Mouse (Mus musculus): ENCODE results near the gene Tubb2a.

Tubb2a gene

DNA sequence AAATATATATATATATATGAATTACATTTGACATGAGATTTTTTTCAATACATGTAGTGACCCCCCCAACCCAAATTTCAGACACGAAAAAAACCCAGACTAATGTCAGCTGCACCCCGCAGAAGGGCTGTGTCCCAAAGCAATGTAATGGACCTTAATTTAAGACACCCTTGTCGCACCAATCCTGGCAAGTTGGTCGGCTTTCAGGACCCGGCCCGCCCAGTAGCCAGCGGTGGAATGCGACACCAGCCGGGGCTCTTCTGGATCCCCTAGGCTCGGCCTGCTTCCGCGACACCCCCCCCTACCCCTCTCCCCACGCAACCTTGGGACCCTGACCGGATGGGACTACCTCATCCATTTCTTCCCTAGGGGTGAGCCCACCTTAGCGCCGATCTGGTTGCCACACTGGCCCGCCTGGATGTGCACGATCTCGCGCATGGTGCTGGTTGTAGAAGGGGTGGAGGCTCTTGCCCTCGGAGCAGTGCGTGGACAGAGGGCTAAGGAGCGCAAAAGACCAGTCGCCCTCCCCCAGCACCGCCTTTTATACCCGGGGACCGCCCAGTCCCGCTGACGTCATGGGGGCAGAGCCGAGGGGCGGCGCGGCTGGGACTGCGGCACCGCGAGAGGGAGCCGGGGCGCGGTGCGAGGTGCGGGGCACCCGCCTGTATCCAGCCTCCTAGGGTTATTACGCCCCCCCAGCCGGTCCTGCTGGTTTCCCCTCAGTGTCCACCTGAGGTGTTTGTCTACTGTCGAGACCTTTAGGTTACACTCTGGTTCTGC, at the start of gene Tubb2a:
Gene Tubb2a, minus strand, starts transcription at position 516 of the 780 bp plus-strand sequence.
- DNase-seq (ENCODE audit: low spot score in 2 of 2): peak; percentile 78 to 88

DNA sequence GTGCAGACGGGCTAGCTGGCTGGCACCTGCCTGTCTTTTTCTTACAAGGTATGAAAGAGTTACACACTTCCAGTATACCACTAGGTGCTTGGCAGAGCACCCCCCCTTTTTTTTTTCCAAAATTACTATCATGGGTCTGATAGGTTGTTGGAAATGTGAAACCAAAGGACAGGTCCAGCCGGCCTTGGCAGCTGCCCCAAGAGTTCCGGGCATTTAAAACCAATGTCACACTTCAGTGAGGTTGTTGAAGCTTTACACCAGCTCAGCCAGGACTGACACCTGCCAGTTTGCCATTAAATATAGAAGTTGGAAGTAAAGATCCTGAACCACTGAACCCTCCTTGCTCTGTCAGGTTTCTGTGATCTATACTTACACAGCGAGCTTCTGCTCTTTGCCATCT, 47.9 kb upstream of the Tubb2a start:
- no peak for DNase-seq (ENCODE audit: low spot score in 2 of 2)

DNA sequence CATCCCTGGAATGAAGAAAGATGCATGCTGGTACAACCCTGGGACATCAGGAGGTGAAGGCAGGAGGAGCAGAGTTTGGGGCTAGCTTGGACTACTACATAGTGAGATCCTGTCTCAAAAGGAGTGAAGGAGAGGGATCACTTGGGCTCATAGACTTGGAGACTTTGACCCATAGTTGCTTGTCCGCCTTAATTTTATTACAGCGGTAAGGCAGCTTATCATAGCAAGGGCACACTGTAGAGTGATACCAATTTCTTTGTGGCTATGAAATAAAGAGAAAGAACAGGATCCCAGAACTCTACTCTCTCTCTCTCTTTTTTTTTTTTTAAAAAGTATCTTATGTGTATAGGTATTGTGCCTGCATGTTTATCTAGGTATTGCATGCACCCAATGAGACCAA, 42.7 kb upstream of the Tubb2a start:
- no peak for DNase-seq (ENCODE audit: low spot score in 2 of 2)

DNA sequence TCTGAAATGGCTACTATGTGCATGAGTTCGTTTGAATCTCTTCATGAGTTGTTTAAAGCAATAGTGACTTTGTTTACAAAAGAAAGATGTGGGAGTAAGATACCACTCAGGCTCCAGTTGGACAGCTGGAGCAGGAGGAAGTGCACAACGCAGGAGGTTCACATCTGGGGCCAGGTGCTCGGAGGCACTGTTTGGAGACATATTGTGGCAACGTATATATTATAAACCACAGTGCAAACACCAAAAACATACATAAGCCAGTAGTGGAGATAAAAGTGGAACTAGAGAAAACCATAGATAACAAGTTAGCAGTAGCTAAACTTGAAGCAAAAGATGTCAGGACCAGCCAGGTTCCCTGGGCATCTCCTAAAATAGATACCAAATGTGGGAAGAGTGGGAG, 41.6 kb upstream of the Tubb2a start:
- DNase-seq (ENCODE audit: low spot score in 2 of 2): no peak

DNA sequence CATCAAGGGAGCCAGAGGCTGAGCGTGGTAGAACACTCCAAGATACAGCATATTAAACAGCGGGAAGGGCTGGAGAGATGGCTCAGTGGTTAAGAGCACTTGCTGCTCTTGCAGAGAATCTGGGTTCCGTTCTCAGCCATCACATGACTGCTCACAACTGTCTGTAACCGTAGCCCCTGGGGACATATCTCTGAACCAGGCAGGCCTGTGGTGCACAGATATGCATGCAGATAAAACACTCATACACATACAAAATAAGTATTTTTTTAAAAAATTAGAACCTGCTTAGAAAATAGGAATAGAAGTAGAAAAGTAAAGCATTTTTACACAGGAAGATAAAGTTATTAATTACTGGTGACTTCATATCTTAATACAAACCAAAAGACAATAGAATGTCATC, 41.0 kb upstream of the Tubb2a start:
- no peak for DNase-seq (ENCODE audit: low spot score in 2 of 2)

DNA sequence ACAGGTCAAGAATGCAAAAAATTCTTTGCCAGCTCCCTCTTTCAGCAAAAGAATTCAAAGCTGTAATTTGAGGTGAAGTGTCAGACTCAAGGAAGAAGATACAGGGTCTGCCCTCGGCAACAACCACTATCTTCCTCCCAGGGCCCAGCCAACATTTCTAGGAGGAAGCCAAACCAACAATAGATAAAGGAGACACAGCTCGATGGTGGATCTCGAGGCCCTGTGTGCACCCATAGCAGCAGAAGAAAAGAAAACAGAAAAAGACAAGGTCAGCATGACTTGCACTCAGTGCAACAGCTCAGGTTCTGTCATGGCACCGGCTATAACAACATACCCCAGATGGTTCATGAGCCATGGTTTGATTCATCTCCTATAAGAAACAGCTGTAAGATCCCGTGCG, 38.7 kb upstream of the Tubb2a start:
- no peak for DNase-seq (ENCODE audit: low spot score in 2 of 2)

DNA sequence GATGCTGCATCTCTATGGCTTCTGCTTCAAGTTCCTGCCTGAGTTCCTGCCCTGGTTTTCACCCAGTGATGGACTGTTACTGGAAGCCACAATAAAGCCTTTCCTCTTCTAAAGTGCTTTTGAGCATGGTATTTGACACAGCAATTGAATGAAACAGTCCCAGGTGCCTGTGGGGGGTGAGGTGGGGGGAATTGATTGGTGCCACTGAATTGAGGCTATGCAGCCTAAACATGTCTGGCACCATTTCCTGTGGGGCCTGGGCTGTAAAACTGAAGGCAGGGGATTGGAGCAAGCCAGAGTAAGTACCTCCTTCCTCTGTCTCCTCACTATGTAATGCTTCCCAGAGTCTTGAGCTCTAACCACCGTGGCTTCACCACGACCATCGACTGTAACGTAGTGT, 36.8 kb upstream of the Tubb2a start:
- no peak for DNase-seq (ENCODE audit: low spot score in 2 of 2)

DNA sequence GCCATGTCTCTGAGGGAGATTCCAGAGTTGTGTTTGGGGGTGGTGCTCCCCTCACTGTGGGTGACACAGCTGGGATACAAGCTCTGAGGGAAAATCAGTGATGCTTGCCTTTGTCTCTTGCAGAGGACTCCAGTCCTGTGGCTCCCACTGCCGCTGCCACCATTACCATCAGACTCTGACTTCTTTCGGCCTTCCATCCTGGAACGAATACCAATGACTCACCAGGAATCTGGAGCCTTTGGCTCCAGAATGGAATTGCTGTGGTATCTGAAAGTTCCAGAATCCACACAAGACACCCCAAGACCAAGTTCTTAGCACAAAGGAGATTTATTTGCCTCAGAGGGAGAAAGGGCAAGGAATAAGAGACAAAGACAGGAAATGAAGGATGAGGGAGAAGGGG, 35.3 kb upstream of the Tubb2a start:
- DNase-seq (ENCODE audit: low spot score in 2 of 2): no peak

DNA sequence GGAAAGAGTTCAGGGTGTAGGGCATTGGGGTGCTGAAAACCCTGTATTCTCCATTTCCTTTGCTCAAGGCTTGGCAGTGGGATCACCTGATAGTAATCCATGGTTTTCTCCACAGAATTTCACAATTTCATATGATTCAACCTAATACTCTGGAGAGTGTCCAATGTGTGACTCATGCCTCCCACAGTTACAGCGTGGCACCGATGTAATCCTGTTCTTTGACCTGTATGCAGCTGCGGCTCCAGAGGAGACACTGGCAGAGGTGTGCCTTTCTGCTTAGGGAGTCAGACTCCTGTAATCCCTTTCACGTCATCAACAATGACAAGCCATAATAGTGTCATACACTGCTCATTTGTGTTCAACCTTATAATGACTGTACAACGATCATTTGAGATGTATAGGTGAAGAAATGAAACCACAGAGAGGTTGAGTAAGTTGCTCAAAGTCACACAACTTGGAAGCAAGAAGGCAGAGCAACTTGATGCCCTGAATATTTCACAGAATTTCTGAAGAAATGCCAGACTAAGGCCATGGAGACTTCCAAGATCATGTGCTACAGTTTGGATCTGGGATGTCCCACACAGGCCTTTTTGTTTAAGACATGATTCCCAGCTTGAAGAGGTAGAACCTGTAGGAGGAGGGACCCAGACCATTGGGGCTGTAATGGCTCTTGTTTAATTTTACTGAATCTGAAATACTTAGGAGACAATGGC, 34.7 kb upstream of the Tubb2a start:
- no peak for DNase-seq (ENCODE audit: low spot score in 2 of 2)

DNA sequence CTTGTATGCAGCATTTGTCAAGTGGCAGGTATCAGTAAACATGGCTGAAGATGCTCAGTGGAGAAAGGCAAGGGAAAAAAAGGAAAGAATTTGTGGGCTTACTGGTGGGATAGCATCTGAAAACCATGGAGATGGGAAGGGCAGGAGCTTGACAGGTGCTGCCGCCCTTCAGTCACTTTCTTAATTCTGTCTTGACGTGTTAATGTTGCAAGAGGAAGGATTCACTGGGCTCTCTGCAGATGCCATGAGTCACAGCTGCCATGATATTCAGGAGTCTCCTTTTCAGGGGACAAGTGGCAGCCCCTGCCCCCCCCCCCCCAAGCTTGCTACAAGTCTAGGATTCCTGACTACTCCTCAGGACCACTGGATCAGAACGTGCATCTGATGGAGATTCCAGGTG, 34.1 kb upstream of the Tubb2a start:
- no peak for DNase-seq (ENCODE audit: low spot score in 2 of 2)

DNA sequence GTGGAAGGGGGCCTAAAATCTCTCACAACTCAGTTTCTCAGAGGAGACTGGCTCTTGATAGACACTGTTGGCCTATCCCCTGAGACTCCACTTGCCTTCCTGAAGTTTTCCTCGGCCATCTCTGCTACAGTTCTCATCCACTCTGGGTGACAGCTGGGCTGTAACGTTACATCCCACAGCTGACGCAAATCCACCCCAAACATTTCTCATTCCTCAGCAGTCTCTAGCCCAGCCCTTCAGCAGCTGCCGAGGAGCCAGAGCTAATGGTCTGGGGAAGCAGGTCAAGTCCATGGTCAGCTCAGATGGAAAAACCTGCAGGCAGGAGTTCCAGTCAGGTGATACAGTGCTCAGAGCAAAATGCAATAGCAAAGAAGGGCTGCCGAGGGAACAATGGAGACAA, 33.2 kb upstream of the Tubb2a start:
- DNase-seq (ENCODE audit: low spot score in 2 of 2): no peak

DNA sequence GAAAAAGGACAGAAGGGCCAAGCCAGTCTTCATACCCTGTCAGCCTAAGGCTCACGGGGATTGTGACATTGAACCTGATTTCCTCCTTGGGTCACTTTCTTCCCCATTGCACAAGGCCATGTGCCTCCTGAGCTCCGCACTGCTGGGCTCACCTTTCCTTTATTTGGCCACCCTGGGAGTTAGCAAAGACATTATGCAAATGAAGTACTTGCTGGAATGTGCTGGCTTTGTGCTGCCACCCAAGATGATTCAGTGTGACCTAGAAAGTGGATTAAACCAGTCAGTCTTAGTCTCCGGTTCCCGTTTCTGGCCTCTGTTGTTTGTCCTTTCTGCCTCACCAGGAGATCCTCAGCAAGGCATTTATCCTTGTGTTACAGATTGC, 31.9 kb upstream of the Tubb2a start:
- DNase-seq (ENCODE audit: low spot score in 2 of 2): no peak

DNA sequence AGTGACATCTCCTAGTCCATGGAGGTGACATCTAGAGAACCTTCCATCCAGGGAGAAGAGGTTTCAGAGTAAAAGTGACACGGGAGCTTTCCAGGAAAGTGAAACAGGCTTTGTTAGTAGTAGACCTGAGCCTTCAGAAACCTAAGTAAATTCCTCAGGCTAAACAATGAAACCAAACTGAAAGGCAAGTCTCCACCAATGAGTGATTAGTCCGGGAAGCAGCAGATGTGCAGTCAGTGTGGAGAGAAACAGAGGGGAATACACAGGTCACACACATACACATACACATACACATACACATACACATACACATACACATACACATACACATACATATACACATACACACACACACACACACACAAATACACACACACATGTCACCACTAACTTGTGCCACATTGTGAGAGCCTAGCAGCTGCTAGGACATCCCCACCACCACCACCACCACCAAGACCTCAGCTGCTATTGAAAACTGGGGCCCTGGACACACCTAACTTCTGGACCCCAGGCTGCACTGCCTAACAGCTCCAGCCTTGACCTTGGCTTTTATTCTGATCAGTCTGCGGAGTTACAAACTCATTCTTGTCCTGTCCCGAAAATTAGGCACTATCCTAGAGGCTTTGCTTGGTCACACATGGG, 31.3 kb upstream of the Tubb2a start:
- no peak for DNase-seq (ENCODE audit: low spot score in 2 of 2)

DNA sequence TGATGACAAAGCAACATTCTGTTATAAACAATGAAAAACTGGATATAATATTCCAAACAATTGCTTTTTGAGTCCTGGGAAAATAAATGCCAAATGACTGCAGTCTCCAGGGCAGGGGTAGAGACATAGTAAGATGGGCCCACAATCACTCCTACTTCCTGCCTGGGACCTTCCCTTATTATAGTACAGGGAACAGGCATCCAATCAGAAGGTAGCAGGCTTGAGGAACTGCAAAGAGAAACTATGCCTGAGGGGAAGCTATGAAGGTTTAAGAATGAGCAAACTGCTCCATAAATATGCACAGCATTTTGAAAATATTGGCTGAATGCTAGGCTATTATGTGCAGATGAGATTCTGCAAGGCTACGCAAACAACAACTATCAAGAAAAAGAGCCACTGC, 29.2 kb upstream of the Tubb2a start:
- no peak for DNase-seq (ENCODE audit: low spot score in 2 of 2)

DNA sequence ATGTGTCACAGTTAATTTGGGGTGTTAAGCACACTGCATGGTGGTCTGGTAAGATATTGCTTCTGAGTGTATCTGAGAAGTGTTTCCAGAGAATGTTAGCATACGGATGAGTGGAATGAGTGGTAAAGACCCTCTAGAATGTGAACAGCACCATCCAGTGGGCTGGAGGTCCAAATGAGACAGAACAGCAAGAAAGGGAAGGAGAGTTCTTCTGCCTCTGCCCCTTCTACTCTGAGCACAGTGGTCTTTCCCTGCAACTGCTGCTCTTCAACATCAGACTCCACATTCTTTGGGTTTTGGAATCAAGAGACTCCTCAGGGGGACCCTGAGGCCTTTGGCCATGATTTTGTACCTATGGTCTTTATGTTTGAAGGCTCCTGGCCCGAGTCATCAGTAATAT, 28.4 kb upstream of the Tubb2a start:
- DNase-seq (ENCODE audit: low spot score in 2 of 2): no peak

DNA sequence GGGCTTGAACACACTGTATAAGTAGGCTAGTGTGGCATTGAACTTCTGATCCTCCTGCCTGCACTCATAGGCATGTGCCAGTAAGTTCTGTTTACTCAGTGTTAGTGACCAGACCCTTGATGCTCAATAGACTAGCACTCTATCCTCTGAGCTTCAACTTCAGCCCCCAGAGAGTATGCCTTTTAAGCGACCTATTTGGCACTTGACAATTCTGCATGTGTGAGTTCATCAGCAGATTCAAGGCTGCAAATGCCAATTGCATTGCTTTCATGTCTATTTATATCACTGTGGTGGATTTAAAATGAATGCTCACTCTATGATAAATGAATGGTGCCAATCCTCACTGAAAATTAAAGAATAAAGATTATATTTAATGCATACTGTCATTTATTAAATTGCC, 27.6 kb upstream of the Tubb2a start:
- no peak for DNase-seq (ENCODE audit: low spot score in 2 of 2)

DNA sequence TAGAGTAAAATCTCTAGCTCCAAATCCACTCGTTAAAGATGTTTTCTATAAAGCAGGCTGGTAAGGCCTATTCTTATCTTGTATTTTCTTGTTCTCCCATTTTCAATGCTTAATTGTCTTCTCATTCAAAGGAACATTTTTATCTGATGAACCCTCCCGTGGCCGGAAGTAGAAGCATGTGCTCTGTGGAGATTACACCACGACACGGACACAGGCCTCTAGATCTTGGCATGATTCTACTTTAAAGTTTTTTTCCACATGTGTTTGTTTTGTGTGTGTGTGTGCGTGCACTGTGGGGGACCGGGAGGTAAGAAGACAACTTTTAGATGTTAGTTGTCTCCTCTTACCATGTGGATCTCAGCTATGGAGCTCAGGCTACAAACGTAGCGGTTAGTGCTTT, 24.1 kb upstream of the Tubb2a start:
- no peak for DNase-seq (ENCODE audit: low spot score in 2 of 2)

DNA sequence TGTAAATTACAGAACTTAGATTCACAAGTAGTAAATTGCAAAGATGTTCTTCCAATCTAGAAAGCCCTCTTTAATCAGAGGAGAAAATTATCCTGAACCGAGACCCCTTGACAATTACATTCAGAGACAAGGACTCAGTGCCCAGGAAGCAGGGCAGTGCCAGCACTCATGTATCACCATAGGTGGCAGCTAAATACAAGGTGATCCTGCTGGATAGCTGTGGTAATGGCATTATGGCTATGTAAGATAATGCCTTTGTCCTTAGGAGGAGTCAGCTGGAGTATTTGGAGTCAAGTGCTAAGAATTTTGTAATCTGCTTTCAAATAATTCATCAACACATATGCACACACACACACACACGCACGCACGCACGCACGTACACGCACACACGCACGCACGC, 23.4 kb upstream of the Tubb2a start:
- DNase-seq (ENCODE audit: low spot score in 2 of 2): no peak

DNA sequence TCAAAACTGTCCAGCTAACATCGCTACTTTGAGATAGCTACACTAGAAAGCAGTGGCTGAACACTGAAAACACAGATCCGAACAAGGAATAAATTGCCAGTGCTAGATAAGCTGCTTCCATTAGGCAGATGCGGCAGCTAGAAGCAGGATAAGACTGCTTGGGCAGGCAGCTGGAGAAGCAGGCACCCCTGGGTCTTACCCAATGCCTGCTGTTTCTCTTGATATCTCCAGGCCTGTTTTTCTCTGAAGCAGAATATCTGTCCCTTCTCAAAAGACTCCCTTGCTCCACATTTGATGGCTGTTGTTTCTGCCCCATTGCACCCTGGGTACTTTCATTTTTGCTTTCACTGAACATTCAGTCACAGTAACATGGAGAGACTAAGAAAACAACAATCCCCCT, 22.9 kb upstream of the Tubb2a start:
- no peak for DNase-seq (ENCODE audit: low spot score in 2 of 2)

DNA sequence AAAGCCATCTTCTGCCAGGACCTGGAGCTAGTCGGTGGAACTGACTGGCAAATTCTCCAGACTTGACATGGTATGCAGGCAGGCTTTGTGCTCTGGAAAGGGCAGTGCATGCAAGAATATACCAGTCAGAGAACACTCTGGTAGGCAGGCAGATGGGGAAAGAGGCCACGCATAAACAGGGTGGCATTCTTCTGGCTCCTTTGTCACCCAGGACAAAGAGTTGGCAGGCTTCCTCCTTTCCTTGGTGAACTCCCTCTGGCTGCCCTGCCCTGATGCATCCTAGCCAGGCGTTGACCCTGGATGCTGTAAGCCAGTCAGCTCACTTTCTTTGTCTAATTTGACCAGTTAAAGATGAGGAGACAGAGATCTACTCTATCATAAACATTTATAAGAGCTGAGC, 19.3 kb upstream of the Tubb2a start:
- no peak for DNase-seq (ENCODE audit: low spot score in 2 of 2)

DNA sequence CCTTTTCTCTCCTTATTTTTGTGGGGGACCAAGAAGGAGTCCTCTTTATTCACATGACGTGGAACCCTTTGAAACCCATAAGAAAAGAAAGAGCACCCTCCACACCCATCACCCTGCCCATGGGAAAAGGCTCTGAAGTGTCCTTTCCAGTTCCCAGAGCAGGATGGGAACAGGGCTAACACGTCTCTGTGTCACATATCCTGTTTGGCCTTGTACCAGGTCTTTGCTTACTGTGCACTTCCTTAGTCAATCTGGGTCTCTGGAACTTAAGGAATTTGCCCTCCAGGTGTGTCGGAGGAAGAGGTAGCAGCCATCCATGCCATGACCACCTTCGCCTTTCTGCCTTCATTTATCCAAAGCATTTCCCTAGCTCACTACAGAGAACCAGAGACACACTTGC, 18.6 kb upstream of the Tubb2a start:
- no peak for DNase-seq (ENCODE audit: low spot score in 2 of 2)

DNA sequence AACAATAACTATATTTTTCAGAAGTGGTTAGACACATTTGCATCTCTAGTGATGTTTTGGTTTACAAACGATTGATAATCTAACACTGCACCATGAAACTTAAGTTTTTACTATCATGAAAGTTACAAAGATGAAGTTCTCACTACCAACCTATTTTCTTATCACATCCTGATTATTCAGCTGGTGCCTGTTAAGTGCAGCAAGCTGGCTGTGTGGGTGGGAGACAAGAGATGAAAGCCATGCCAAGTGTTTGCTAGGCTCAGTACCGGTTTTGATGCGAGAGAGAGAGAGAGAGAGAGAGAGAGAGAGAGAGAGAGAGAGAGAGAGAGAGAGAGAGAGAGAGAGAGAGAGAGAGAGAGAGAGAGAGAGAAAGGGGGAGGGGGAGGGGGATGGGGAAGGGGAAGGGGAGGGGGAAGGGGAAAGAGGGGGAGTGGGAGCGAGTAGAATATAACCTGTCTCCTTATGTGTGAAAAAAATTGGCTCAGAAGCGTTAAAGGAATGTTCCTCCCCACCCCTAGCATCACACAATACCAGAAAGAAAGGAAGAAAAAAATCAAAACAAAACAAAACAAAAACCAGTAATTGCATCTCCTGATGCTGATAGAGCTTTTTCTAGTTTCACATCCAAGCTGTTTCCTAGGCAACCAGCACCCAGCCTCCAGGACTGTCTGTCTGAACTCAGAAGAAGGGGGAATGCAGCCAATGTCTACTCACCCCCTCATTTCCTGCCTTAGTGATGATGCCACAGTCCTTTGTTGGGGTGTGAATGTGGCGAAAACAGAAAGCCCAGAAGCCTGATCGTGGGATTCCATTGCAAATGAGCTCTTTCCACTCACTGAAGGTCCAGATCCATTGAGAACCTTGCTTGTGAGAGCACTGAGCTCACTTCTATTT, 18.0 kb upstream of the Tubb2a start:
- peak in 1 of 2 experiments; percentile 54 for DNase-seq (ENCODE audit: low spot score in 2 of 2)

Measured in frontal cortex, postnatal 25 days (tissue).